In genomic region chr19:4126759-4127495, GRCm38 (mm10) we compare ENCODE assay signal across 8 mouse cellular contexts. TPM values are rescaled to one million over a fixed set of nuclear protein-coding genes. Genes with fewer than 3 reads are reported as not detected.
DNase-seq lines count a peak whose midpoint lies in the region; ATAC-seq and TF ChIP-seq lines count a peak whose summit lies in the region.

No protein-coding gene starts in this region.

- no peaks in the 10 kb centered on the region for H3K9me3 ChIP-seq in midbrain, embryonic 10.5 days (replicated peaks)

- TF ChIP-seq POLR2A in thymus, adult 2 months (IDR thresholded peaks at IDR 0.05; ENCODE audit: control insufficient read depth, extremely low read depth, insufficient read depth, low read length, poor library complexity): no peak

- 61% methylated on average over 7 of the region's 7 CpGs for WGBS in thymus, adult 2 months
- 73% methylated on average over 7 of the region's 7 CpGs for WGBS in midbrain, embryonic 10.5 days

- no peaks in the 10 kb centered on the region for H3K27me3 ChIP-seq in thymus, adult 2 months (ENCODE audit: control insufficient read depth, insufficient read depth, low read length)
- H3K27me3 ChIP-seq in midbrain, embryonic 10.5 days (ENCODE audit: low read depth, poor library complexity, severe bottlenecking): no peaks in the 10 kb centered on the region

- no peak for ATAC-seq in cerebellum, adult (ENCODE audit: insufficient number of reproducible peaks, low FRiP score, low TSS enrichment)

- H3K4me3 ChIP-seq in thymus, adult 2 months (ENCODE audit: control insufficient read depth, insufficient read depth, low read length): peak overlapping the region; percentile 73
- peak overlapping the region; percentile 79 for H3K4me3 ChIP-seq in midbrain, embryonic 10.5 days

- H3K4me1 ChIP-seq in thymus, adult 2 months (replicated peaks; ENCODE audit: control insufficient read depth, insufficient read depth, low read length): peaks cover 18% of the 10 kb centered on the region
- peaks cover 22% of the 10 kb centered on the region for H3K4me1 ChIP-seq in midbrain, embryonic 10.5 days

- H3K36me3 ChIP-seq in thymus, adult 2 months (ENCODE audit: control insufficient read depth, insufficient read depth, low read length): peaks cover 3% of the 10 kb centered on the region; the same call in 1 of the 2 replicates
- H3K36me3 ChIP-seq in midbrain, embryonic 10.5 days: peaks cover 44% of the 10 kb centered on the region

- peak overlapping the region; percentile 41; the same call in 1 of the 2 replicates for H3K27ac ChIP-seq in thymus, adult 2 months (ENCODE audit: control insufficient read depth, insufficient read depth, low read length)
- H3K27ac ChIP-seq in midbrain, embryonic 10.5 days (replicated peaks): peak overlapping the region; percentile 90

- no peak for TF ChIP-seq CTCF in thymus, adult 2 months (IDR thresholded peaks at IDR 0.05; ENCODE audit: borderline replicate concordance, control insufficient read depth, extremely low read depth, insufficient read depth, low read length, poor library complexity)

- DNase-seq in cerebellum, adult 11-12 months: peak; percentile 62
- peak; percentile 35 for DNase-seq in thymus, adult 2 months
- no peak for DNase-seq in thymus, postnatal 10 days (ENCODE audit: low spot score in 2 of 2)
- DNase-seq in induced T-regulatory cell, adult 2 months (ENCODE audit: low read depth): peak; percentile 53
- no peak for DNase-seq in midbrain, embryonic 10.5 days (ENCODE audit: low spot score)
- no peak for DNase-seq in natural killer cell, adult 2 months (ENCODE audit: low spot score in 2 of 2)
- no peak for DNase-seq in right cerebral cortex, postnatal 14 days

RNA-seq across cellular contexts. Expression of gene Aip, which starts 1.3 kb away (rescaled TPM):
- polyA plus RNA-seq in thymus, adult 2 months (2012; rRNA removed): 106 and 112 TPM in 2 replicates
- 60.6 and 61.7 TPM in 2 replicates for polyA plus RNA-seq in midbrain, embryonic 10.5 days (2016; fragmentation: Nextera tagmentation; extraction: Ambion mirVana)

RNA-seq across cellular contexts. Expression of gene Gpr152, which starts 12.7 kb away (rescaled TPM):
- 0.20 and 0.24 TPM in 2 replicates for polyA plus RNA-seq in thymus, adult 2 months (2012; rRNA removed)
- polyA plus RNA-seq in midbrain, embryonic 10.5 days (2016; fragmentation: Nextera tagmentation; extraction: Ambion mirVana): not detected in 2 replicates

RNA-seq across cellular contexts. Expression of gene Cabp4, which starts 16.9 kb away (rescaled TPM):
- polyA plus RNA-seq in thymus, adult 2 months (2012; rRNA removed): 0.26 and 0.53 TPM in 2 replicates
- not detected in 2 replicates for polyA plus RNA-seq in midbrain, embryonic 10.5 days (2016; fragmentation: Nextera tagmentation; extraction: Ambion mirVana)

RNA-seq across cellular contexts. Expression of gene Coro1b, which starts 21.5 kb away (rescaled TPM):
- 508 and 533 TPM in 2 replicates for polyA plus RNA-seq in thymus, adult 2 months (2012; rRNA removed)
- 133 and 138 TPM in 2 replicates for polyA plus RNA-seq in midbrain, embryonic 10.5 days (2016; fragmentation: Nextera tagmentation; extraction: Ambion mirVana)

RNA-seq across cellular contexts. Expression of gene Ptprcap, which starts 26.5 kb away (rescaled TPM):
- 1,512 and 1,655 TPM in 2 replicates for polyA plus RNA-seq in thymus, adult 2 months (2012; rRNA removed)
- 0.67 TPM in 1 of 2 replicates, not detected in the other for polyA plus RNA-seq in midbrain, embryonic 10.5 days (2016; fragmentation: Nextera tagmentation; extraction: Ambion mirVana)

Comparison
In these comparisons a context has a peak if more than half of its experiments do, and no peak if none do; other contexts are left out.
1. DNase-seq: peak in cerebellum, adult 11-12 months (single experiment), thymus, adult 2 months (single experiment) and induced T-regulatory cell, adult 2 months (single experiment); none in thymus, postnatal 10 days (0 of 2), midbrain, embryonic 10.5 days (single experiment), natural killer cell, adult 2 months (0 of 2) and right cerebral cortex, postnatal 14 days (single experiment).